Mouse (Mus musculus) R1 (cell line): ENCODE measurements around the gene Stx2.
"Not testable (repeated sequence)": the region's sequence is repeated elsewhere in the genome, so short reads cannot be mapped to it uniquely, and the experiment has no call there.

Experiments
- DNase-seq: peaks from one replicate; pipeline ENCODE4 v3.0.0-alpha.2; 2018; ENCODE audit warnings: low read depth, low spot score

Gene Stx2

GRCm38 (mm10) chr5:129009577-129009976 is 1.2 kb upstream of the Stx2 start:
- no peak for DNase-seq

GRCm38 (mm10) chr5:129008008-129008407 is 366 bp downstream of the Stx2 start:
- peak; percentile 75 for DNase-seq

GRCm38 (mm10) chr5:129007105-129007957 is 1.0 kb downstream of the Stx2 start:
- no peak for DNase-seq

- DNase-seq: no peak
These were observed 2.2 kb downstream of the Stx2 start for GRCm38 (mm10) chr5:129006031-129006788.

- DNase-seq: no peak
These were observed 3.0 kb downstream of the Stx2 start for GRCm38 (mm10) chr5:129005416-129005815.

- no peak for DNase-seq
These were observed 5.8 kb downstream of the Stx2 start for GRCm38 (mm10) chr5:129002571-129003011.

GRCm38 (mm10) chr5:129000706-129001468 is 7.5 kb downstream of the Stx2 start:
- peak; percentile 38 for DNase-seq

GRCm38 (mm10) chr5:128987141-128987954 is 21.0 kb downstream of the Stx2 start:
- DNase-seq: no peak

- no peak for DNase-seq
These were observed 22.4 kb downstream of the Stx2 start for GRCm38 (mm10) chr5:128985946-128986345.

- DNase-seq: no peak
These were observed 23.8 kb downstream of the Stx2 start for GRCm38 (mm10) chr5:128984536-128984935.

GRCm38 (mm10) chr5:128981607-128982006 is 26.8 kb downstream of the Stx2 start:
- peak; percentile 78 for DNase-seq

GRCm38 (mm10) chr5:128980857-128981256 is 27.5 kb downstream of the Stx2 start:
- DNase-seq: peak; percentile 52

GRCm38 (mm10) chr5:128978957-128979356 is 29.4 kb downstream of the Stx2 start:
- peak; percentile 53 for DNase-seq

- DNase-seq: not testable (repeated sequence)
These were observed 30.9 kb downstream of the Stx2 start for GRCm38 (mm10) chr5:128977466-128977865.

GRCm38 (mm10) chr5:128976266-128976665 is 32.1 kb downstream of the Stx2 start:
- peak; percentile 63 for DNase-seq

- DNase-seq: peak; percentile 84
These were observed 37.1 kb downstream of the Stx2 start for GRCm38 (mm10) chr5:128971298-128971697.

GRCm38 (mm10) chr5:128970878-128971277 is 37.5 kb downstream of the Stx2 start:
- DNase-seq: peak; percentile 81

- peak; percentile 53 for DNase-seq
These were observed 44.0 kb downstream of the Stx2 start for GRCm38 (mm10) chr5:128964353-128964752.

- peak; percentile 60 for DNase-seq
These were observed 49.5 kb downstream of the Stx2 start for GRCm38 (mm10) chr5:128958916-128959315.

- peak; percentile 87 for DNase-seq
These were observed 54.0 kb downstream of the Stx2 start for GRCm38 (mm10) chr5:128954371-128954770.
